Mouse (Mus musculus): ENCODE measurements around the gene Phactr1. TPM values are rescaled to one million over a fixed set of nuclear protein-coding genes. Genes with fewer than 3 reads are reported as not detected.

Phactr1 gene
- polyA plus RNA-seq, 1 experiment from 2014 or later, result 63.8 TPM

DNA sequence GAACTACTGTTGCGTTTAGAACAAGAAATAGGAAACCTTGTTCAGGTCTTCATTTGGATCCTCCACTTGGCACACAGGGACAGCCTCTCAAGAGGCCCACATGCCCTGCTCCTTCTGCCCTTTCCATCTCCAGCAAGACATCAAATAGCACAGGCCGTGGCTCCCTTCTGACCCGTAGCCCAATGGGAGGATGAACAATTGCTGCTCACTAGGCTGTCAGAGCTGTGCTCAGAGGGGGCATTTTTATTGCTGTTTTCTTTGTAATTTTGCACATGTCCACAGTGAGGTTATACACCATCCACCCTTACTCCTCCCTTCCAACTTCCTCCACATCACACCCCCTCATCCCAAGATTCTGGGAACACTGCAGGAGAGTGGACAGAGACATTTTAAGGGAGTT, 269.6 kb downstream of the Phactr1 start:
- Histone ChIP-seq H3K4me3 (replicated peaks; ENCODE audit: low read depth, low read length) (no peak overlapping the region), H3K9ac (replicated peaks; ENCODE audit: low read length) (no peak overlapping the region), H3K27ac (replicated peaks; ENCODE audit: low read depth, low read length) (no peak overlapping the region), H3K4me1 (ENCODE audit: control insufficient read depth, insufficient read depth, low read length) (no peaks in the 10 kb centered on the region), H3K9me3 (ENCODE audit: control insufficient read depth, low read length) (no peaks in the 10 kb centered on the region), H3K36me3 (ENCODE audit: control insufficient read depth, insufficient read depth, low read length) (no peaks in the 10 kb centered on the region), H3K4me2 (ENCODE audit: low read length) (no peak overlapping the region), H3K27me3 (ENCODE audit: control insufficient read depth, insufficient read depth, low read length) (no peaks in the 10 kb centered on the region)
- WGBS, result 90% methylated on average over 3 of the region's 3 CpGs
- ATAC-seq (ENCODE audit: low FRiP score, low TSS enrichment) (no peak), DNase-seq (no peak)

DNA sequence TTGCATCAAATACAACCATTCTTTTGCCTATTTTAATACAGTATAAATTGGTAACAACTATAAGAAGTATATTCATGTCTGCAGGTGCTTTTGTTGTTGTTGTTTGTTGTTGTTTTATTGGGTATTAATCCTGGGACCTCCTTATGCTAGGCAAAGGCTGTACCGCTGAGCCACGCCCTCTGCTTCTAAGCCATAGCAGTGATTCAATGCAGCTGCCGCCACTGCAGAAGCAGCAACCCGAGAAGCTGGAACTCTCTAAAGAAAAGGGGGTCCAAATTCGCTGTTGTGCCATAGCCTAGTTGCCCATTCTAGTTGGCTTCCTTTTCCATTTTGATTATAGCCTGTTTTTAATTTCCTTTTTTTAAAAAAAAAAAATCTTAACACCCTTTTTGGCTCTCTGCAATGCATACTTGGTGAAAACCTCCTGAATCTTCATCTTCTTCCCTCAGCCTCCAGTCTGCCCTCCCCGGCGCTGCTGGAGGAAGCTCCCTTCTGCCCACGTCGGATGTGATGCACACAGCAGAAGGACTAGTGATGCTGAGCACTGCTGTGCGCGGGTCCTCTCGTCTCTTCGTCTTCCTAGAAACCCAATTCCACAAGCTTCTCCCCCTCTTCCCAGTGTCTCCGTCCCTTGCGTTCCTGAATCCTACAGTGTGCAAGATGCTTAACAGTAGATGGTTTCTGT, 271.8 kb downstream of the Phactr1 start:
- ATAC-seq (ENCODE audit: low FRiP score, low TSS enrichment), result no peak
- H3K9ac ChIP-seq (replicated peaks; ENCODE audit: low read length), result no peak overlapping the region
- H3K27me3 ChIP-seq (ENCODE audit: control insufficient read depth, insufficient read depth, low read length), result no peaks in the 10 kb centered on the region
- no peak overlapping the region for H3K4me3 ChIP-seq (replicated peaks; ENCODE audit: low read depth, low read length)
- no peak overlapping the region for H3K27ac ChIP-seq (replicated peaks; ENCODE audit: low read depth, low read length)
- no peak for DNase-seq
- no peaks in the 10 kb centered on the region for H3K36me3 ChIP-seq (ENCODE audit: control insufficient read depth, insufficient read depth, low read length)
- no peaks in the 10 kb centered on the region for H3K4me1 ChIP-seq (ENCODE audit: control insufficient read depth, insufficient read depth, low read length)
- 71% methylated on average over 15 of the region's 15 CpGs for WGBS
- no peak overlapping the region for H3K4me2 ChIP-seq (ENCODE audit: low read length)
- H3K9me3 ChIP-seq (ENCODE audit: control insufficient read depth, low read length), result no peaks in the 10 kb centered on the region

DNA sequence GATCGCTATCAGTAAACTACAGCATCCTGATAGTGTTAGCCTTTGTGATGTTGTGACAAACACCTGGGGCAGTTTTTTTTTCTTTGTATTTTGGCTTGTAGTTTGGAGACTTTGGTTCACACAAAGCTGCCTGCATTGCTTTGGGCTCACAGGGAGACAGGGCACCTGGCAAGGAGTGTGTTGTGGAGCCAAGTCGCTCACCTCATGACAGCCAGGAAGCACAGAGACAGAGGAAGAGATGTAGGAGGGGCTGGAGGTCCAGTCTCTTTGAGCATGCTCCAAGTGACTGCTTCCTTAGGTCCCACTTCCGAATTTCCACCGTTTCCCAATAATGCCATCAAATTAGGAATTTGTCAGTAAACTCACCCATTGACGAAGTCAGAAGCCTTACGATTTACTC, 272.6 kb downstream of the Phactr1 start:
- DNase-seq (no peak), ATAC-seq (ENCODE audit: low FRiP score, low TSS enrichment) (no peak)
- 94% methylated on average over 6 of the region's 6 CpGs for WGBS
- no peaks in the 10 kb centered on the region for H3K9me3 ChIP-seq (ENCODE audit: control insufficient read depth, low read length)
- no peak overlapping the region for H3K9ac ChIP-seq (replicated peaks; ENCODE audit: low read length)
- no peaks in the 10 kb centered on the region for H3K36me3 ChIP-seq (ENCODE audit: control insufficient read depth, insufficient read depth, low read length)
- no peaks in the 10 kb centered on the region for H3K27me3 ChIP-seq (ENCODE audit: control insufficient read depth, insufficient read depth, low read length)
- no peak overlapping the region for H3K27ac ChIP-seq (replicated peaks; ENCODE audit: low read depth, low read length)
- H3K4me3 ChIP-seq (replicated peaks; ENCODE audit: low read depth, low read length), result no peak overlapping the region
- H3K4me1 ChIP-seq (ENCODE audit: control insufficient read depth, insufficient read depth, low read length), result no peaks in the 10 kb centered on the region
- no peak overlapping the region for H3K4me2 ChIP-seq (ENCODE audit: low read length)

DNA sequence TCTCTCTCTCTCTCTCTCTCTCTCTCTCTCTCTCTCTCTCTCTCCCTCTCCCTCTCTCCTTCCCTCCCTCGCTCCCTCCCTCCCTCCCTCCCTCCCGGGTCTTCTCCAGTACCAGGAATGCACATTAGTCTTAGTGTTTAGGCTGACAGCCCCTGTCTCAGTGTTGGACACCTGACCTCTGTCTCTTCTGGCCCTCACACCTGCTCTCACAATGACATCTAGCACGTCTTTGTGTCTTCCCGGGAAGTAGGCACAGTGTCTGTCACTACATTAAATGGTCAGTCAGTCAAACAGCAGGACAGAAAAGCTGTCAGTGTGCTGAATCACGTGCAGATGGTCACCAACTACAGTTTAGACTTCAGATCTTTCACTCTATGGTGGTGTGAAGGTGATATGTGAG, 273.7 kb downstream of the Phactr1 start:
- no peak overlapping the region for H3K4me3 ChIP-seq (replicated peaks; ENCODE audit: low read depth, low read length)
- no peak for DNase-seq
- no peaks in the 10 kb centered on the region for H3K9me3 ChIP-seq (ENCODE audit: control insufficient read depth, low read length)
- no peak for ATAC-seq (ENCODE audit: low FRiP score, low TSS enrichment)
- H3K27me3 ChIP-seq (ENCODE audit: control insufficient read depth, insufficient read depth, low read length), result no peaks in the 10 kb centered on the region
- no peak overlapping the region for H3K9ac ChIP-seq (replicated peaks; ENCODE audit: low read length)
- H3K36me3 ChIP-seq (ENCODE audit: control insufficient read depth, insufficient read depth, low read length), result no peaks in the 10 kb centered on the region
- H3K4me1 ChIP-seq (ENCODE audit: control insufficient read depth, insufficient read depth, low read length), result no peaks in the 10 kb centered on the region
- H3K4me2 ChIP-seq (ENCODE audit: low read length), result no peak overlapping the region
- H3K27ac ChIP-seq (replicated peaks; ENCODE audit: low read depth, low read length), result no peak overlapping the region
- 68% methylated on average over 5 of the region's 5 CpGs for WGBS

DNA sequence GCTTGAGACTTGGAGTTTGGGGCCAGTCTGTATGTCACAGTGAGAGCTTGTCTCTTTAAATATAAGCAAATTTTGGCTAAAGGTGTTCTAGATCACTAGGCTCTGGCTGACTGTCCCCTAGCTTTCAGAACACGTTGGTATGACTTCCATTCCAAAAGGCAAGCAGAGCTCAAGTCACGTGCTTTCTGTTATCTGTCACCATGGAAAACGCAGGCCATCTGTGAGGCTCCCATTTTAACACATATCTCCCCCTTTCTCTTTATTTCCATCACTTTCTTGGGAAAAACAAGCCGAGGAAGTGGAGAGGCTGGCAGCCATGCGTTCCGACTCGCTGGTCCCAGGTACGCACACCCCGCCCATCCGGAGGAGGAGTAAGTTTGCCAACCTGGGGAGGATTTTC, 275.9 kb downstream of the Phactr1 start:
- Histone ChIP-seq H3K27ac (replicated peaks; ENCODE audit: low read depth, low read length) (no peak overlapping the region), H3K4me1 (ENCODE audit: control insufficient read depth, insufficient read depth, low read length) (no peaks in the 10 kb centered on the region), H3K9me3 (ENCODE audit: control insufficient read depth, low read length) (no peaks in the 10 kb centered on the region), H3K4me3 (replicated peaks; ENCODE audit: low read depth, low read length) (no peak overlapping the region), H3K4me2 (ENCODE audit: low read length) (no peak overlapping the region), H3K27me3 (ENCODE audit: control insufficient read depth, insufficient read depth, low read length) (no peaks in the 10 kb centered on the region), H3K36me3 (ENCODE audit: control insufficient read depth, insufficient read depth, low read length) (no peaks in the 10 kb centered on the region), H3K9ac (replicated peaks; ENCODE audit: low read length) (no peak overlapping the region)
- no peak for ATAC-seq (ENCODE audit: low FRiP score, low TSS enrichment)
- DNase-seq, result no peak
- WGBS, result 94% methylated on average over 10 of the region's 10 CpGs

DNA sequence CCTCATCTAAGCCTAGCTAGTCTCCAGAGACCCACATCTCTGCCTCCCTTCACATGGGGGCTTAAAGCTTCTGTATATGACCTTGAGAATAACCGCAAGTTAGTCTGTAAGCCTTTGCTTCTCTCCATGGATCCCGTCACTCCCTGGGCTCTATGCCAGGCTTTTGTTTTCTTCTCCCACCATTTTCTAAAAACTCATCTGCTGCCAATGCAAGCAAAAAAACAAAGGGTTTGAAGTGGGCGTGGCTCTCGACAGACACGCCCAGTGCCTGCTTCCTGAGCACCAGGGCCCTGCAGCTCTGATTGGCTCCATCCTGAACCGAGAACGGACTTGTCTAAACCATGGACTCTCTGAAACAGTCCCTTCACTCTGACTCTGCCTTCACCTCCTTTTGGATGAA, 277.4 kb downstream of the Phactr1 start:
- no peak overlapping the region for H3K27ac ChIP-seq (replicated peaks; ENCODE audit: low read depth, low read length)
- H3K4me1 ChIP-seq (ENCODE audit: control insufficient read depth, insufficient read depth, low read length), result no peaks in the 10 kb centered on the region
- WGBS, result 63% methylated on average over 7 of the region's 7 CpGs
- H3K27me3 ChIP-seq (ENCODE audit: control insufficient read depth, insufficient read depth, low read length), result no peaks in the 10 kb centered on the region
- no peak overlapping the region for H3K4me3 ChIP-seq (replicated peaks; ENCODE audit: low read depth, low read length)
- H3K4me2 ChIP-seq (ENCODE audit: low read length), result no peak overlapping the region
- no peak overlapping the region for H3K9ac ChIP-seq (replicated peaks; ENCODE audit: low read length)
- ATAC-seq (ENCODE audit: low FRiP score, low TSS enrichment) (no peak), DNase-seq (no peak)
- no peaks in the 10 kb centered on the region for H3K9me3 ChIP-seq (ENCODE audit: control insufficient read depth, low read length)
- no peaks in the 10 kb centered on the region for H3K36me3 ChIP-seq (ENCODE audit: control insufficient read depth, insufficient read depth, low read length)

DNA sequence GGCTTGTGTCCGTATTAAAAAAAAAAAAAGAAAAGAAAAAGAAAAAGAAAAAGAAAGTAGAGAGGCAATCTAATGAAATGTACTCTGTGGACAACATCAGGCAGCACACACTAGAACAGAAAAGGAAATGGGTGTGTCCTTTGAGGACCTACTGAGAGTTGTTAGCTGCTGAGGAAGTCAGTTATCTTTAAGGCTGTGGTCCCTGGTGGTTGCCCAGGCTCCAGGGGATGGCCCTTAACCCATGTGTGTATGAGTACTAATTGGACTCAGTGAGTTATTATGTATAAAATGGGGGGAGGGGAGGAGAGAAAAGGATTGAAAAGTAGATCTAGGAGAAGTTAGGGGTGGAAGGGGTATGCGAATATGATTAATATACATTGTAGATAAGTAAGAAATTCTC, 278.4 kb downstream of the Phactr1 start:
- H3K9ac ChIP-seq (replicated peaks; ENCODE audit: low read length), result no peak overlapping the region
- H3K4me3 ChIP-seq (replicated peaks; ENCODE audit: low read depth, low read length), result no peak overlapping the region
- H3K4me2 ChIP-seq (ENCODE audit: low read length), result no peak overlapping the region
- 100% methylated on average over 2 of the region's 2 CpGs for WGBS
- H3K27me3 ChIP-seq (ENCODE audit: control insufficient read depth, insufficient read depth, low read length), result no peaks in the 10 kb centered on the region
- DNase-seq (no peak), ATAC-seq (ENCODE audit: low FRiP score, low TSS enrichment) (no peak)
- no peak overlapping the region for H3K27ac ChIP-seq (replicated peaks; ENCODE audit: low read depth, low read length)
- H3K36me3 ChIP-seq (ENCODE audit: control insufficient read depth, insufficient read depth, low read length), result no peaks in the 10 kb centered on the region
- no peaks in the 10 kb centered on the region for H3K9me3 ChIP-seq (ENCODE audit: control insufficient read depth, low read length)
- H3K4me1 ChIP-seq (ENCODE audit: control insufficient read depth, insufficient read depth, low read length), result no peaks in the 10 kb centered on the region

DNA sequence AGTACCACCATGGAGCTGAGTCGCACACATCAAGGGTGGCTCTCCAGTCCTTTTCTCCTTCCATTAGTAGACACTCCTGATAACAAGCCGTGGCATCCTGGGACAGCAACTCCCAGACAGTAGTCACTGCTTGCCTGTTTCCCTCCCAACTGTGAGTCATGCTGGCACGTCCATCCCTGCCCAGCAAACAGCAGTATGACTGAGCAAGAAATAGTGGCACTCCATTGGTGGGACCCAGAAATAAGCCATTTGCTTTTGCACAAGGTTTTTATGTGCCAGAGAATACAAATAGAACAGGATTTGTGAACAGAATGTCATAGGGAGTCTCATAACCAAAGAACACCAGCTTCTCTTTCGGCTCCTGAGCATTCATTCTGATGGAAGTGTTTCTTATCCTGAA, 281.1 kb downstream of the Phactr1 start:
- Histone ChIP-seq H3K9me3 (ENCODE audit: control insufficient read depth, low read length) (no peaks in the 10 kb centered on the region), H3K27me3 (ENCODE audit: control insufficient read depth, insufficient read depth, low read length) (no peaks in the 10 kb centered on the region), H3K4me2 (ENCODE audit: low read length) (no peak overlapping the region), H3K9ac (replicated peaks; ENCODE audit: low read length) (no peak overlapping the region), H3K4me1 (ENCODE audit: control insufficient read depth, insufficient read depth, low read length) (no peaks in the 10 kb centered on the region), H3K4me3 (replicated peaks; ENCODE audit: low read depth, low read length) (no peak overlapping the region), H3K27ac (replicated peaks; ENCODE audit: low read depth, low read length) (no peak overlapping the region), H3K36me3 (ENCODE audit: control insufficient read depth, insufficient read depth, low read length) (no peaks in the 10 kb centered on the region)
- ATAC-seq (ENCODE audit: low FRiP score, low TSS enrichment) (no peak), DNase-seq (no peak)
- WGBS, result 91% methylated on average over 4 of the region's 4 CpGs

DNA sequence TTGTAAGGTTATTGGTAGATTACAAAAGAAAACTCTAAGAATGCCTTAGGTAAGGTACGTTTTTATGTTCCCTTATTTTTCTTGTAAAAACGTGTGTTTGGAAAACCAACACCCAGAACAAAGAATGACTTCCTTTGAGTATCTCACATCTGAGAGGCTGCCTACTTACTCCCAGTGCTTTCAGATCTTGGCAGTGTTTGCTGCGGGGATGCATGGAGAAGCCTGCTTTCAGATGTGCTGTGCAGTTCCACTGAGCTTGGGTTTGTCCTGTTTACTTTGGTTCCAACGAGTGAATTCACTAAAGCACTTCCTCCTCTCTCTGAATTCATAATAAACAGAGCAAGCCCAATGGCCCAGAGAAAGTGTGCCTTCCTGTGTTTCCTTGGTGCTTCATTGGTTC, 288.1 kb downstream of the Phactr1 start:
- Histone ChIP-seq H3K36me3 (ENCODE audit: control insufficient read depth, insufficient read depth, low read length) (no peaks in the 10 kb centered on the region), H3K4me3 (replicated peaks; ENCODE audit: low read depth, low read length) (no peak overlapping the region), H3K4me2 (ENCODE audit: low read length) (no peak overlapping the region), H3K9me3 (ENCODE audit: control insufficient read depth, low read length) (no peaks in the 10 kb centered on the region), H3K27me3 (ENCODE audit: control insufficient read depth, insufficient read depth, low read length) (no peaks in the 10 kb centered on the region), H3K9ac (replicated peaks; ENCODE audit: low read length) (no peak overlapping the region), H3K4me1 (ENCODE audit: control insufficient read depth, insufficient read depth, low read length) (no peaks in the 10 kb centered on the region), H3K27ac (replicated peaks; ENCODE audit: low read depth, low read length) (no peak overlapping the region)
- DNase-seq, result no peak
- no peak for ATAC-seq (ENCODE audit: low FRiP score, low TSS enrichment)
- WGBS, result 79% methylated on average over 4 of the region's 4 CpGs
